In the genomic region with DNA sequence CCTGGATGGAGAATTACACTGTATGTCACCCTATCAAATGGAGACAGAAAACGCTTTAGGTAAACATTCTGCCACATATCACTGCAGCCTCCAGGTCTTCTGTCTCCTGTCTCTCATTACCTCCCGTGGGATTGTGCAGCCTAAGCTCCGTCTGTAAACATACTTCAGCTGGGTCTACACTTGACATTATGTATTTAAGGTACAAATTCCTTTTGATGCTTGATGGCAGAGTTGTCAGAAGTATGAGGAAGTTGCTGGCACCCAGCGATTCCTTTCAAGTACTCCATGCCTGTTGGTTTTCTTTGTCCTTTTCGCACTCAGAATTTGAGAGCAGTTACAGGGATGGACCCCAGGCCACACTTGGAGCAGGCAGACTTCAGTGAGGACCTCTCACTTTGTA, we compare ENCODE assay signal across 24 mouse cellular contexts. TPM values are rescaled to one million over a fixed set of nuclear protein-coding genes. Genes with fewer than 3 reads are reported as not detected.
DNase-seq lines count a peak whose midpoint lies in the region; ATAC-seq and TF ChIP-seq lines count a peak whose summit lies in the region.
"Had no signal": no experiment of that assay in that cellular context is flagged by ENCODE, and none has a peak within 500 bp of the region (broad histone marks: within the 10 kb centered on the region; RNA-seq: fewer than 3 reads in every experiment).

No protein-coding gene starts in this region.

- H3K4me3 ChIP-seq in embryonic facial prominence, embryonic 14.5 days (ENCODE audit: low read depth, low read length), result no peak overlapping the region
- H3K4me3 ChIP-seq in embryonic facial prominence, embryonic 10.5 days, result no peak overlapping the region
- H3K4me3 ChIP-seq in lung, adult 2 months (replicated peaks; ENCODE audit: extremely low read depth, low read depth, low read length), result no peak overlapping the region
- no peak overlapping the region for H3K4me3 ChIP-seq in lung, postnatal 0 days (ENCODE audit: low read depth, low read length)
- H3K4me3 ChIP-seq: embryonic facial prominence, embryonic 15.5 days; erythroblast, embryonic 14.5 days; forebrain, embryonic 10.5 days; forebrain, embryonic 15.5 days; heart, embryonic 12.5 days; hindbrain, embryonic 15.5 days had no signal

- peaks cover 6% of the 10 kb centered on the region; the same call in 1 of the 2 replicates for H3K36me3 ChIP-seq in embryonic facial prominence, embryonic 14.5 days (ENCODE audit: control insufficient read depth, insufficient read depth, low read length)
- H3K36me3 ChIP-seq in embryonic facial prominence, embryonic 10.5 days (replicated peaks), result peaks cover 62% of the 10 kb centered on the region
- H3K36me3 ChIP-seq in lung, postnatal 0 days (ENCODE audit: insufficient read depth, low read length), result no peaks in the 10 kb centered on the region
- H3K36me3 ChIP-seq: forebrain, embryonic 15.5 days; hindbrain, embryonic 15.5 days had no signal

- DNase-seq in embryonic facial prominence, embryonic 14.5 days (ENCODE audit: low spot score), result peak; percentile 54
- DNase-seq in embryonic facial prominence, embryonic 10.5 days (ENCODE audit: low spot score), result no peak
- peak; percentile 48 for DNase-seq in lung, adult 2 months
- peak; percentile 93 for DNase-seq in lung, postnatal 0 days (ENCODE audit: low spot score)
- DNase-seq in lung, postnatal 36 days, result peak; percentile 63
- no peak for DNase-seq in left cerebral cortex, adult 11 months (ENCODE audit: low spot score)
- DNase-seq in right cerebral cortex, postnatal 36 days (ENCODE audit: low spot score in 2 of 2), result no peak
- DNase-seq in Muller cell, postnatal 12 days (ENCODE audit: inconsistent ontology term), result no peak
- DNase-seq: adrenal gland, postnatal 14 days; B cell, adult 2 months; cerebellum, adult 18-20 months; cerebellum, adult 9-11 months; cerebellum, postnatal 36 days; heart, postnatal 36 days had no signal

- TF ChIP-seq POLR2A in lung, adult 2 months (IDR thresholded peaks at IDR 0.05; ENCODE audit: borderline replicate concordance, extremely low read depth, low read depth, low read length), result no peak

- H3K9ac ChIP-seq in embryonic facial prominence, embryonic 14.5 days (ENCODE audit: low read depth, low read length), result no peak overlapping the region
- no peak overlapping the region for H3K9ac ChIP-seq in lung, postnatal 0 days (replicated peaks; ENCODE audit: low read depth)
- H3K9ac ChIP-seq: embryonic facial prominence, embryonic 15.5 days; forebrain, embryonic 15.5 days; heart, embryonic 12.5 days; hindbrain, embryonic 15.5 days had no signal

- TF ChIP-seq CTCF in lung, adult 2 months (IDR thresholded peaks at IDR 0.05; ENCODE audit: insufficient read depth, low read length), result no peak
- TF ChIP-seq CTCF in lung, postnatal 0 days (IDR thresholded peaks at IDR 0.05), result no peak

- TF ChIP-seq EP300 in lung, postnatal 0 days (IDR thresholded peaks at IDR 0.05), result peak; percentile 96

- no peak overlapping the region for H3K4me2 ChIP-seq in embryonic facial prominence, embryonic 14.5 days (ENCODE audit: low read depth, low read length)
- no peak overlapping the region for H3K4me2 ChIP-seq in lung, postnatal 0 days (replicated peaks; ENCODE audit: low read depth, low read length)
- H3K4me2 ChIP-seq: embryonic facial prominence, embryonic 15.5 days; forebrain, embryonic 15.5 days; heart, embryonic 12.5 days; hindbrain, embryonic 15.5 days had no signal

- peaks cover 8% of the 10 kb centered on the region; the same call in 1 of the 2 replicates for H3K4me1 ChIP-seq in embryonic facial prominence, embryonic 14.5 days (ENCODE audit: control insufficient read depth, insufficient read depth, low read length)
- H3K4me1 ChIP-seq in embryonic facial prominence, embryonic 10.5 days, result peaks cover 53% of the 10 kb centered on the region
- H3K4me1 ChIP-seq in lung, adult 2 months (ENCODE audit: control insufficient read depth, insufficient read depth, low read length), result peaks cover 8% of the 10 kb centered on the region
- H3K4me1 ChIP-seq in lung, postnatal 0 days (ENCODE audit: insufficient read depth, low read depth, low read length), result peaks cover 23% of the 10 kb centered on the region

- H3K9me3 ChIP-seq in embryonic facial prominence, embryonic 14.5 days (ENCODE audit: control insufficient read depth, low read length), result no peaks in the 10 kb centered on the region
- H3K9me3 ChIP-seq in embryonic facial prominence, embryonic 10.5 days, result no peaks in the 10 kb centered on the region
- H3K9me3 ChIP-seq in lung, postnatal 0 days (ENCODE audit: low read length), result no peaks in the 10 kb centered on the region
- H3K9me3 ChIP-seq: embryonic facial prominence, embryonic 15.5 days; forebrain, embryonic 10.5 days; forebrain, embryonic 15.5 days; G1E; heart, embryonic 12.5 days; hindbrain, embryonic 15.5 days had no signal

- WGBS in embryonic facial prominence, embryonic 14.5 days, result 65% methylated on average over 5 of the region's 5 CpGs
- WGBS in embryonic facial prominence, embryonic 10.5 days, result 80% methylated on average over 5 of the region's 5 CpGs
- WGBS in lung, adult 2 months, result 57% methylated on average over 5 of the region's 5 CpGs
- 52% methylated on average over 5 of the region's 5 CpGs for WGBS in lung, postnatal 0 days

- ATAC-seq in embryonic facial prominence, embryonic 14.5 days (ENCODE audit: low read depth), result no peak
- peak; percentile 89 for ATAC-seq in lung, postnatal 0 days
- ATAC-seq: activated CD4-positive, CD25-positive, alpha-beta regulatory T cell, adult 4 months; CD4-positive, CD25-positive, alpha-beta regulatory T cell, adult 4 months; forebrain, embryonic 15.5 days; Patski had no signal

- no peak overlapping the region for H3K27ac ChIP-seq in embryonic facial prominence, embryonic 14.5 days (replicated peaks; ENCODE audit: low read depth, low read length)
- H3K27ac ChIP-seq in embryonic facial prominence, embryonic 10.5 days (replicated peaks), result no peak overlapping the region
- peak overlapping the region; percentile 84 for H3K27ac ChIP-seq in lung, postnatal 0 days (ENCODE audit: low read length)
- H3K27ac ChIP-seq: embryonic facial prominence, embryonic 15.5 days; forebrain, embryonic 10.5 days; forebrain, embryonic 15.5 days; hindbrain, embryonic 15.5 days had no signal

- H3K27me3 ChIP-seq in embryonic facial prominence, embryonic 14.5 days (replicated peaks; ENCODE audit: control insufficient read depth, insufficient read depth, low read length), result no peaks in the 10 kb centered on the region
- no peaks in the 10 kb centered on the region for H3K27me3 ChIP-seq in embryonic facial prominence, embryonic 10.5 days (replicated peaks; ENCODE audit: low read depth, poor library complexity, severe bottlenecking)
- no peaks in the 10 kb centered on the region for H3K27me3 ChIP-seq in lung, postnatal 0 days (replicated peaks; ENCODE audit: insufficient read depth, low read length)
- H3K27me3 ChIP-seq: embryonic facial prominence, embryonic 15.5 days; forebrain, embryonic 15.5 days; heart, embryonic 12.5 days; hindbrain, embryonic 15.5 days; Patski had no signal

RNA-seq across cellular contexts. Expression of a gene that starts 12.8 kb away (rescaled TPM):
- polyA plus RNA-seq in embryonic facial prominence, embryonic 14.5 days (2014; fragmentation: Nextera tagmentation; extraction: Ambion mirVana), result 19.0 and 21.7 TPM in 2 replicates
- 41.7 and 43.9 TPM in 2 replicates for polyA plus RNA-seq in embryonic facial prominence, embryonic 10.5 days (2016; fragmentation: Nextera tagmentation; extraction: Ambion mirVana)
- polyA plus RNA-seq in lung, adult 2 months (2012; rRNA removed), result 18.0 and 19.8 TPM in 2 replicates
- polyA plus RNA-seq in lung, postnatal 0 days (2015; fragmentation: Nextera tagmentation; extraction: Ambion mirVana), result 20.1 and 22.6 TPM in 2 replicates

Comparison
In these comparisons a context has a peak if more than half of its experiments do, and no peak if none do; other contexts are left out.
1. DNase-seq: peak in embryonic facial prominence, embryonic 14.5 days (single experiment), lung, adult 2 months (single experiment), lung, postnatal 0 days (single experiment) and lung, postnatal 36 days (single experiment); none in embryonic facial prominence, embryonic 10.5 days (single experiment), left cerebral cortex, adult 11 months (single experiment), right cerebral cortex, postnatal 36 days (0 of 2) and Muller cell, postnatal 12 days (single experiment).